Mouse (Mus musculus) heart, embryonic 13.5 days (tissue): ENCODE measurements around the gene Camkk2. TPM values are rescaled to one million over a fixed set of nuclear protein-coding genes. Genes with fewer than 3 reads are reported as not detected.

Experiments
- ATAC-seq: fragments of 200-750 bp; cut with Nextera tagmentation; 2 replicates; pipeline ENCODE4 v1.8.0; 2017; ENCODE audit warnings: moderate TSS enrichment; ENCODE audit not compliant: insufficient number of reproducible peaks, low FRiP score, low TSS enrichment; ENCODE audit errors: extremely low read depth
- H3K27ac ChIP-seq: fragments of 300-500 bp; sonication (generic); replicated peaks from 2 replicates; pipeline ENCODE4 v1.5.1; 2015; ENCODE audit warnings: moderate library complexity, mild to moderate bottlenecking, inconsistent platforms
- H3K27me3 ChIP-seq: fragments of 300-500 bp; sonication (generic); replicated peaks from 2 replicates; pipeline ENCODE4 v1.6.1; 2015; ENCODE audit warnings: mild to moderate bottlenecking, inconsistent platforms
- H3K36me3 ChIP-seq: fragments of 300-500 bp; sonication (generic); 2 replicates; pipeline ENCODE4 v1.6.1; 2015; ENCODE audit warnings: mild to moderate bottlenecking, inconsistent platforms
- H3K4me1 ChIP-seq: fragments of 300-500 bp; sonication (generic); 2 replicates; pipeline ENCODE4 v1.6.1; 2015; ENCODE audit warnings: inconsistent platforms
- H3K4me2 ChIP-seq: fragments of 300-500 bp; sonication (generic); 2 replicates; pipeline ENCODE4 v1.6.1; 2015; ENCODE audit warnings: inconsistent platforms, mild to moderate bottlenecking, moderate library complexity
- H3K4me3 ChIP-seq: fragments of 300-500 bp; sonication (generic); 2 replicates; pipeline ENCODE4 v1.5.1; 2015; ENCODE audit warnings: moderate library complexity, mild to moderate bottlenecking, inconsistent platforms
- H3K9ac ChIP-seq: fragments of 300-500 bp; sonication (generic); 2 replicates; pipeline ENCODE4 v1.6.1; 2015; ENCODE audit warnings: inconsistent platforms, mild to moderate bottlenecking, moderate library complexity
- H3K9me3 ChIP-seq: fragments of 300-500 bp; sonication (generic); 2 replicates; pipeline ENCODE4 v1.6.1; 2016; ENCODE audit warnings: inconsistent platforms
- WGBS: fragments of 180-500 bp; shearing (Covaris S2); methylation state at CpG from one replicate; pipeline ENCODE4 v1.1.7; 2015; ENCODE audit warnings: mixed read lengths; 5-methylcytosine and 5-hydroxymethylcytosine counted together
- polyA plus RNA-seq: library from polyadenylated mRNA; unstranded; fragments of >200 nt; fragmentation: Nextera tagmentation; extraction: Ambion mirVana; gene quantifications from 2 replicates; pipeline ENCODE4 v1.2.1, GENCODE M21; 2015

Camkk2 gene
- polyA plus RNA-seq, 1 experiment from 2014 or later, result 14.0 TPM

- Histone ChIP-seq H3K9ac (peak overlapping the region; percentile 69), H3K4me2 (peak overlapping the region; percentile 51), H3K4me3 (no peak overlapping the region), H3K4me1 (peaks cover 33% of the 10 kb centered on the region), H3K27me3 (no peaks in the 10 kb centered on the region), H3K27ac (peak overlapping the region; percentile 70), H3K36me3 (peaks cover 7% of the 10 kb centered on the region; the same call in 1 of the 2 replicates), H3K9me3 (no peaks in the 10 kb centered on the region)
- WGBS, result 44% methylated on average over 10 of the region's 10 CpGs
- no peak; the same call in 1 of the 2 replicates for ATAC-seq
Measured at GRCm38 (mm10) chr5:122764032-122764464, 15.2 kb downstream of the Camkk2 start.

- 53% methylated on average over 29 of the region's 29 CpGs for WGBS
- H3K4me3 ChIP-seq, result 0 out of 2 replicates have a peak overlapping the region, but pooled peaks have one; percentile 9
- peak overlapping the region; percentile 70 for H3K27ac ChIP-seq
- peaks cover 33% of the 10 kb centered on the region for H3K4me1 ChIP-seq
- H3K27me3 ChIP-seq, result no peaks in the 10 kb centered on the region
- peak overlapping the region; percentile 51 for H3K4me2 ChIP-seq
- no peaks in the 10 kb centered on the region for H3K9me3 ChIP-seq
- peak overlapping the region; percentile 69 for H3K9ac ChIP-seq
- ATAC-seq, result no peak
- peaks cover 13% of the 10 kb centered on the region for H3K36me3 ChIP-seq
Measured at GRCm38 (mm10) chr5:122763271-122764031, 15.8 kb downstream of the Camkk2 start.

DNA sequence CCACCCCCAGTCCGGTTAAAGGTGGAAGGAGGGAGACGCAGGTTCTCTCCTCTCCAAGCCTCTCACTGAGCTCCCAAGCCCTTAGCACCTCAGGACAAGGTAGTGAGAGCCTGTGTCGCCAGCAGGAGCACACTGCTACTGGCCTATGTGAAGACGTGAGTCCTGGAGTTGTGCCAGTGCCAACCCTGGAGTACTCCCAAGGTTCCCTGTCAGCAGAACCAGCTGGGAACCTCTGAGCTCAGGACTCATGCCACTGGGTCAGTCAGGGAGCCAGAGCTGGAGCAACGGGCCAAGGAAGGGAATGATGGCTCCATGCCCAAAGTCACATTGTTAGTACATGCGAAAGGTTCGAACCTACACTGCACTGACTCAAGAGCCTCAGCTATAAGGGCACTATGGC, 22.5 kb downstream of the Camkk2 start:
- Histone ChIP-seq H3K4me1 (peaks cover 12% of the 10 kb centered on the region), H3K27ac (no peak overlapping the region), H3K9ac (no peak overlapping the region), H3K9me3 (no peaks in the 10 kb centered on the region; the same call in 1 of the 2 replicates), H3K27me3 (no peaks in the 10 kb centered on the region), H3K4me2 (no peak overlapping the region), H3K36me3 (peaks cover 53% of the 10 kb centered on the region), H3K4me3 (no peak overlapping the region)
- 79% methylated on average over 7 of the region's 7 CpGs for WGBS
- no peak for ATAC-seq

GRCm38 (mm10) chr5:122756144-122756543, 23.1 kb downstream of the Camkk2 start:
- Histone ChIP-seq H3K9me3 (no peaks in the 10 kb centered on the region; the same call in 1 of the 2 replicates), H3K36me3 (peaks cover 55% of the 10 kb centered on the region), H3K4me1 (peaks cover 7% of the 10 kb centered on the region), H3K9ac (no peak overlapping the region), H3K4me3 (no peak overlapping the region), H3K4me2 (no peak overlapping the region), H3K27me3 (no peaks in the 10 kb centered on the region), H3K27ac (no peak overlapping the region)
- WGBS, result 80% methylated on average over 6 of the region's 6 CpGs
- no peak for ATAC-seq

DNA sequence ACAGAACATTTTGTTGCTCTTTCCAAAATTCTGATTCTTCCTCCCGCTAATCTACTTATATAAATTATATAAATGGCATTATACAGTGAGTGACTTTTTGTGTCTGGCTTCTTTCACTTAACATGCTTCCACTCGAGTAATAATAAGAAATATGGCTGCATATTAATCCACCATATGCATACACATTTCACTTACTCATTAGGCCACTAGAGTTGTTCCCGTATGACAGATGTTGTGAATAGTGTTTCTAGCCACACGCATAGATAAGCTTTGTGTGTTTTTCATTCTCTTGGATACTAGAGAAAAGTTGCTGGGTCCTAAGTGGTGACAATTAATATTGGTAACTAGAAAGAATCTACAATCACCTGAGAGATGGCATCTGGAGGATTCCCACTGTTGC, 23.6 kb downstream of the Camkk2 start:
- no peak overlapping the region for H3K4me2 ChIP-seq
- H3K9ac ChIP-seq, result no peak overlapping the region
- no peaks in the 10 kb centered on the region; the same call in 1 of the 2 replicates for H3K9me3 ChIP-seq
- H3K27me3 ChIP-seq, result no peaks in the 10 kb centered on the region
- 88% methylated on average over 4 of the region's 4 CpGs for WGBS
- ATAC-seq, result no peak
- no peak overlapping the region for H3K27ac ChIP-seq
- H3K4me1 ChIP-seq, result peaks cover 2% of the 10 kb centered on the region
- peaks cover 55% of the 10 kb centered on the region for H3K36me3 ChIP-seq
- no peak overlapping the region for H3K4me3 ChIP-seq

GRCm38 (mm10) chr5:122754477-122754876, 24.7 kb downstream of the Camkk2 start:
- peaks cover 55% of the 10 kb centered on the region for H3K36me3 ChIP-seq
- no peak overlapping the region for H3K4me3 ChIP-seq
- no peak overlapping the region for H3K27ac ChIP-seq
- H3K4me2 ChIP-seq, result no peak overlapping the region
- no peaks in the 10 kb centered on the region for H3K4me1 ChIP-seq
- H3K9ac ChIP-seq, result no peak overlapping the region
- WGBS, result 81% methylated on average over 16 of the region's 16 CpGs
- no peaks in the 10 kb centered on the region; the same call in 1 of the 2 replicates for H3K9me3 ChIP-seq
- ATAC-seq, result no peak
- H3K27me3 ChIP-seq, result no peaks in the 10 kb centered on the region

DNA sequence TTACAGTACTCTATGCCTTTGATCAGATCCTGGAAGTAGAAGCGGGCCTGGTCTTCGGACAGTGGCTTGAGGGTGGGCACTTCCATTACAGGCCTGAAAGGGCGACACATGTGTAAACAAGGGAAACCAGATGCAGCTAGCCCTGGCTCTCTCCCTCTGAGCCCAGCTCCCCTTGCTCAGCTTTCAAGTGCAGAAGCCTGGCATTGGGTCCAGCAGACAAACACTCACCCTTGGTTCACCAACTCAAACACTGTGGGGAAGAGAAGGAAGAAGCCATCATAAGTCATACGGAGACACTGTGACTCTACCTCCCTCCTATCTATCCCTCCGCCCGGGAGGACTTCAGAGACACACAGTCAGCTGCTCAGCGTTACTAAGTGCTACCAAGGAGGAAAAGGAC, 31.3 kb downstream of the Camkk2 start:
- Histone ChIP-seq H3K4me1 (no peaks in the 10 kb centered on the region), H3K36me3 (peaks cover 58% of the 10 kb centered on the region)
- 69% methylated on average over 7 of the region's 7 CpGs for WGBS

GRCm38 (mm10) chr5:122743880-122744422, 35.3 kb downstream of the Camkk2 start:
- Histone ChIP-seq H3K9me3 (no peaks in the 10 kb centered on the region), H3K4me2 (no peak overlapping the region), H3K9ac (no peak overlapping the region), H3K27me3 (no peaks in the 10 kb centered on the region), H3K27ac (no peak overlapping the region), H3K36me3 (peaks cover 77% of the 10 kb centered on the region), H3K4me1 (no peaks in the 10 kb centered on the region), H3K4me3 (no peak overlapping the region)
- 73% methylated on average over 13 of the region's 13 CpGs for WGBS
- ATAC-seq, result no peak

More for the DNA sequence above, 31.3 kb downstream of the Camkk2 start:
- no peak overlapping the region for H3K27ac ChIP-seq
- H3K4me2 ChIP-seq, result no peak overlapping the region
- ATAC-seq, result no peak
- H3K4me3 ChIP-seq, result no peak overlapping the region
- H3K27me3 ChIP-seq, result no peaks in the 10 kb centered on the region
- no peaks in the 10 kb centered on the region for H3K9me3 ChIP-seq
- no peak overlapping the region for H3K9ac ChIP-seq

DNA sequence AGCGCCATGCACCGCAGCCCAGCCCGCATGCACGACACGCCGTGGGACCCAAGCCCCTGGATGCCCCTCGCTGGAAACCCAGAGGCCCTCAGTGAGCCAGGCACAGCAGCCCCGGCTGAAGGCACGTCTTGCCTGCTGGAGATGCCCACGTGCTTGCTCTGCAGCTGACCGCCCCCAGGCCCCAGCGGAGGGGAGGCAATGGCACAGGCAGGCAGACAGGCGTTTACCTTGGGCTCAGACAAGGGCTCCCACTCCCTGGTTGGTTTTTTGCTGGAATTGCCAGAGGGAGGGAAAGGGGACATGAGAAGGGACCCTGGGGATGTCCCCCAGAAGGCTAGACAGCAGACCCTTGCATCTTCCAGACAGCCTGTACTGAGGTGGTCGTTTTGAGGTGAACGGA, 42.4 kb downstream of the Camkk2 start:
- no peak overlapping the region for H3K27ac ChIP-seq
- H3K9ac ChIP-seq, result no peak overlapping the region
- peaks cover 29% of the 10 kb centered on the region for H3K36me3 ChIP-seq
- 85% methylated on average over 15 of the region's 15 CpGs for WGBS
- no peaks in the 10 kb centered on the region for H3K9me3 ChIP-seq
- ATAC-seq, result no peak
- H3K4me1 ChIP-seq, result peaks cover 17% of the 10 kb centered on the region
- no peak overlapping the region for H3K4me3 ChIP-seq
- no peak overlapping the region for H3K4me2 ChIP-seq
- H3K27me3 ChIP-seq, result no peaks in the 10 kb centered on the region

- 85% methylated on average over 7 of the region's 7 CpGs for WGBS
- ATAC-seq, result no peak
- H3K4me2 ChIP-seq, result no peak overlapping the region
Measured at GRCm38 (mm10) chr5:122735853-122736252, 43.4 kb downstream of the Camkk2 start.

DNA sequence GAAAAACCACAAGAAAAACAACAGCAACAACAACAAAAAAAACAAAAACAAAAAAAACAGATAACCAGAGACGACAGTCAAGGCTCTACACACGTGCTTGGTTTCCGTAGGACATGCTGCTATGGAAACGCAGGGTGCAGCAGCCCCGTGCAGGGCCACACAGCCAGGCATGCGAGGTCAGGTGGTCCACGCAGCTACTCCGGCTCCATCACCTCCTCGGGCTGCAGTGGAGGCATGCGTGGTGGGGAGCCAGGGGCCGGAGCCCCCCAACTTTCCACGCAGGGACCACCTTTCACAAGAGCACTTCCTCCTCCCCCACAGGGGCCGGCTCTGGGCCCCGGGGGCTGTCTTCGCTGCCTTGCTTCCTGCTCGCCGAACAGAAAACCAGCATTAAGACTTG, 45.3 kb downstream of the Camkk2 start:
- Histone ChIP-seq H3K9me3 (no peaks in the 10 kb centered on the region), H3K4me2 (peak overlapping the region; percentile 27), H3K4me3 (no peak overlapping the region), H3K36me3 (peaks cover 20% of the 10 kb centered on the region), H3K4me1 (peaks cover 25% of the 10 kb centered on the region), H3K9ac (no peak overlapping the region), H3K27ac (no peak overlapping the region), H3K27me3 (no peaks in the 10 kb centered on the region)
- no peak for ATAC-seq
- WGBS, result 56% methylated on average over 17 of the region's 17 CpGs

More at GRCm38 (mm10) chr5:122735853-122736252, 43.4 kb downstream of the Camkk2 start:
- no peak overlapping the region for H3K9ac ChIP-seq
- H3K4me3 ChIP-seq, result no peak overlapping the region
- no peaks in the 10 kb centered on the region for H3K9me3 ChIP-seq
- H3K27me3 ChIP-seq, result no peaks in the 10 kb centered on the region
- H3K4me1 ChIP-seq, result peaks cover 23% of the 10 kb centered on the region
- H3K27ac ChIP-seq, result no peak overlapping the region
- peaks cover 20% of the 10 kb centered on the region for H3K36me3 ChIP-seq
